Mouse (Mus musculus): Measurements from ENCODE around the gene Zfp114. TPM values are rescaled to one million over a fixed set of nuclear protein-coding genes. Genes with fewer than 3 reads are reported as not detected.

Gene Zfp114
- 1 to 10 TPM; 2.9 to 4.6 (median 4.0) TPM for total RNA-seq (2022)

- DNase-seq (ENCODE audit: low spot score in 2 of 2) = peak; percentile 59 to 73
Measured at GRCm38 (mm10) chr7:24174618-24175336, at the start of gene Zfp114. Gene Zfp114, plus strand, starts transcription at chr7:24175060.

- no peak for DNase-seq (ENCODE audit: low spot score in 2 of 2)
Measured at GRCm38 (mm10) chr7:24133425-24133995, 41.4 kb upstream of the Zfp114 start.

GRCm38 (mm10) chr7:24133996-24134828, 40.6 kb upstream of the Zfp114 start, which contains the start of gene Zfp235:
Gene Zfp235, plus strand, starts transcription at chr7:24134169.
- DNase-seq (ENCODE audit: low spot score in 2 of 2) = peak; percentile 88 to 91

- DNase-seq (ENCODE audit: low spot score in 2 of 2) = no peak
Measured at GRCm38 (mm10) chr7:24142566-24142965, 32.3 kb upstream of the Zfp114 start.

GRCm38 (mm10) chr7:24153272-24153671, 21.6 kb upstream of the Zfp114 start:
- no peak for DNase-seq (ENCODE audit: low spot score in 2 of 2)

GRCm38 (mm10) chr7:24172191-24172590, 2.7 kb upstream of the Zfp114 start:
- no peak for DNase-seq (ENCODE audit: low spot score in 2 of 2)

- DNase-seq (ENCODE audit: low spot score in 2 of 2) = no peak
Measured at GRCm38 (mm10) chr7:24175337-24175711, 464 bp downstream of the Zfp114 start.

- DNase-seq (ENCODE audit: low spot score in 2 of 2) = no peak
Measured at GRCm38 (mm10) chr7:24187611-24188010, 12.8 kb downstream of the Zfp114 start.

GRCm38 (mm10) chr7:24188901-24189570, 14.2 kb downstream of the Zfp114 start:
- no peak for DNase-seq (ENCODE audit: low spot score in 2 of 2)

GRCm38 (mm10) chr7:24189571-24189944, 14.7 kb downstream of the Zfp114 start:
- no peak for DNase-seq (ENCODE audit: low spot score in 2 of 2)

GRCm38 (mm10) chr7:24191361-24191760, 16.5 kb downstream of the Zfp114 start:
- DNase-seq (ENCODE audit: low spot score in 2 of 2) = no peak

GRCm38 (mm10) chr7:24193157-24193556, 18.3 kb downstream of the Zfp114 start:
- no peak for DNase-seq (ENCODE audit: low spot score in 2 of 2)

GRCm38 (mm10) chr7:24196961-24197360, 22.1 kb downstream of the Zfp114 start:
- DNase-seq (ENCODE audit: low spot score in 2 of 2) = no peak

GRCm38 (mm10) chr7:24207488-24208261, 32.8 kb downstream of the Zfp114 start:
- DNase-seq (ENCODE audit: low spot score in 2 of 2) = peak; percentile 67

- DNase-seq (ENCODE audit: low spot score in 2 of 2) = no peak
Measured at GRCm38 (mm10) chr7:24208282-24208886, 33.5 kb downstream of the Zfp114 start.

GRCm38 (mm10) chr7:24210296-24210695, 35.4 kb downstream of the Zfp114 start:
- DNase-seq (ENCODE audit: low spot score in 2 of 2) = no peak

- no peak for DNase-seq (ENCODE audit: low spot score in 2 of 2)
Measured at GRCm38 (mm10) chr7:24211343-24211742, 36.5 kb downstream of the Zfp114 start, which contains the start of gene Zfp111. Gene Zfp111, minus strand, starts transcription at chr7:24211443.

Data from layer of hippocampus, adult 8-10 months (tissue).